Mouse (Mus musculus): ENCODE data around the gene Ferd3l. TPM values are rescaled to one million over a fixed set of nuclear protein-coding genes. Genes with fewer than 3 reads are reported as not detected.

Ferd3l gene
- polyA plus RNA-seq, 1 experiment from 2014 or later: not detected

DNA sequence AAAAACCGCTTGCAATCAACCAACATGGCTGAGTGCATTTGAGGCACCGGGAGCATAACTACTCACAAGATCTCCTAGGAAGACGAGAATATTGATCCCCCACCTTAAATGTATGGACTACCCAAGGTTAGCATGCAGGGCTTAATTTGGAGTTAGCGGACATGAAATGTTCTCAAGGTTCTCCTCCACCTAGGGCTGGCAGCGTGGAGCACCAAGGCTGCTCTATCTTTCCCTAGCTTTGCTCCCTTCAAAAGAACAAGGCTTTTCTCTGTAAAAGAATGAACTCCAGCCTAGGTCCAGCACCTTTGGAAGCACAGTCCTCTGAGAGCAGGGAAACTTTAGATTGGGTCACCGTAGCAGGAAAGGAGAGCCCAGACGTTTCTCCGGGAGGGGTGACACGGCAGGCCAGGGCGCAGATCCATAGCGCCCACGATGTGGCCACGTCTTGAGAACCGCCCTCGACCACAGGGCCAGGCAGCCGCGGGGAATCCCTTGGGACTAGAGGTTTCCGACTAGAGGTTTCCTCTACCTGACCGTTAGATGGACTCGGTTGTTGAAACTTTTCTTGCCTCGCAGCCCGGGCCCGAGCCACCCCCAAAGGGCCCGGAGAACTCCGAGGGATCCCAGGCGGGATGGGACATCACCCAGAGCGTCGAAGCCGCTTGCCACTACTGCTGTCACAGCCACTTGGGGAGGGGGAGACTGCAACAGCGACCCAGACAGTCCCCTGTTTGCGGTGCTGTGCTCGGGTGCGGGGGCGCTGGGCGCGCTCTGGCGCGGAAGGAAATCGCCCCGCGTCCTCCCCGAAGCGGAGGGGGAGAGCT, 28.6 kb downstream of the Ferd3l start:
- H3K4me3 ChIP-seq (ENCODE audit: low read depth, low read length): peak overlapping the region; percentile 49; the same call in 1 of the 2 replicates
- H3K36me3 ChIP-seq (ENCODE audit: control insufficient read depth, insufficient read depth): no peaks in the 10 kb centered on the region
- H3K9ac ChIP-seq (ENCODE audit: low read depth, low read length): no peak overlapping the region
- H3K27me3 ChIP-seq (ENCODE audit: control insufficient read depth, insufficient read depth, low read depth, low read length): peaks cover 62% of the 10 kb centered on the region
- peak overlapping the region; percentile 59 for H3K4me2 ChIP-seq (ENCODE audit: low read depth, low read length)
- peaks cover 2% of the 10 kb centered on the region; the same call in 1 of the 2 replicates for H3K4me1 ChIP-seq (ENCODE audit: control insufficient read depth, low read depth, low read length)
- no peak overlapping the region for H3K27ac ChIP-seq (ENCODE audit: low read length)
- 2% methylated on average over 38 of the region's 43 CpGs for WGBS (ENCODE audit: insufficient replicate concordance)
- H3K9me3 ChIP-seq (replicated peaks; ENCODE audit: control insufficient read depth, low read length): no peaks in the 10 kb centered on the region
- ATAC-seq (ENCODE audit: low read depth): no peak

DNA sequence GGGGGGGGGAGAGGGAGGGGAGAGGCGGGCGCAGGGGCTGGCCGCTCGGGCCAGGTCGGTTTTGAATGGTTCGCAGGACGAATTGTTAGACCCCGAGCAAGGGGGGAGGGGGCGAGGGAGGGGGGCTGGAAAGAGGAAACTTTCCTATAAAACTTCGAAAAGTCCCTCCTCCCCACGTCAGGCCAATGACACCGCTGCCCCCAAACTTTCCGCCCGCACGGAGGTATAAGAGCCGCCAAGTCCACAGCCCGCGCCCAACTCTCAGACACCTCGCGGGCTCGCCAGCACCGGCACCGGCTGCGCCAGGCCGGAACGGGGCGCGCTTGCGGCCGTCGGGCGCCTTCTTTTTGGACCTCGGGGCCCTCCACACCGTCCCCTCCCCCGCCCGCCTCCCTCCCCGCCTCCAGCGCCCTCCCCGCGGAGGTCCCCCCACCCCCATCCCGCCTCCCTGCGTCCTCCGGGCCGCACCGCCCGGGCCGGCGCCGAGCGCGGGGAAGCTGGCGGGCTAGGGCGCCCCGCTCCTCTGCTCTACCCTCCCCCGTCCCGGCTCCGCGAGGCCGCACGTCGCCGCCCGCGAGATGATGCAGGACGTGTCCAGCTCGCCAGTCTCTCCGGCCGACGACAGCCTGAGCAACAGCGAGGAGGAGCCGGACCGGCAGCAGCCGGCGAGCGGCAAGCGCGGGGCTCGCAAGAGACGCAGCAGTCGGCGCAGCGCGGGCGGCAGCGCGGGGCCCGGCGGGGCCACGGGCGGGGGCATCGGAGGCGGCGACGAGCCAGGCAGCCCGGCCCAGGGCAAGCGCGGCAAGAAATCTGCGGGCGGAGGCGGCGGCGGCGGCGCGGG, 29.4 kb downstream of the Ferd3l start, which contains the start of gene Twist1:
TSS of gene Twist1 (plus strand) at position 272 of the 841 bp plus-strand sequence.
- peaks cover 2% of the 10 kb centered on the region; the same call in 1 of the 2 replicates for H3K4me1 ChIP-seq (ENCODE audit: control insufficient read depth, low read depth, low read length)
- no peak within 1 kb of the TSS for H3K27ac ChIP-seq (ENCODE audit: low read length)
- WGBS (ENCODE audit: insufficient replicate concordance): under 1% methylated on average over 65 of the region's 105 CpGs
- peak within 1 kb of the TSS; percentile 49 for H3K4me3 ChIP-seq (ENCODE audit: low read depth, low read length)
- no peaks in the 10 kb centered on the region for H3K9me3 ChIP-seq (replicated peaks; ENCODE audit: control insufficient read depth, low read length)
- H3K36me3 ChIP-seq (ENCODE audit: control insufficient read depth, insufficient read depth): no peaks in the 10 kb centered on the region
- peaks cover 70% of the 10 kb centered on the region for H3K27me3 ChIP-seq (ENCODE audit: control insufficient read depth, insufficient read depth, low read depth, low read length)
- H3K4me2 ChIP-seq (ENCODE audit: low read depth, low read length): peak within 1 kb of the TSS; percentile 59
- no peak for ATAC-seq (ENCODE audit: low read depth)
- no peak within 1 kb of the TSS for H3K9ac ChIP-seq (ENCODE audit: low read depth, low read length)

DNA sequence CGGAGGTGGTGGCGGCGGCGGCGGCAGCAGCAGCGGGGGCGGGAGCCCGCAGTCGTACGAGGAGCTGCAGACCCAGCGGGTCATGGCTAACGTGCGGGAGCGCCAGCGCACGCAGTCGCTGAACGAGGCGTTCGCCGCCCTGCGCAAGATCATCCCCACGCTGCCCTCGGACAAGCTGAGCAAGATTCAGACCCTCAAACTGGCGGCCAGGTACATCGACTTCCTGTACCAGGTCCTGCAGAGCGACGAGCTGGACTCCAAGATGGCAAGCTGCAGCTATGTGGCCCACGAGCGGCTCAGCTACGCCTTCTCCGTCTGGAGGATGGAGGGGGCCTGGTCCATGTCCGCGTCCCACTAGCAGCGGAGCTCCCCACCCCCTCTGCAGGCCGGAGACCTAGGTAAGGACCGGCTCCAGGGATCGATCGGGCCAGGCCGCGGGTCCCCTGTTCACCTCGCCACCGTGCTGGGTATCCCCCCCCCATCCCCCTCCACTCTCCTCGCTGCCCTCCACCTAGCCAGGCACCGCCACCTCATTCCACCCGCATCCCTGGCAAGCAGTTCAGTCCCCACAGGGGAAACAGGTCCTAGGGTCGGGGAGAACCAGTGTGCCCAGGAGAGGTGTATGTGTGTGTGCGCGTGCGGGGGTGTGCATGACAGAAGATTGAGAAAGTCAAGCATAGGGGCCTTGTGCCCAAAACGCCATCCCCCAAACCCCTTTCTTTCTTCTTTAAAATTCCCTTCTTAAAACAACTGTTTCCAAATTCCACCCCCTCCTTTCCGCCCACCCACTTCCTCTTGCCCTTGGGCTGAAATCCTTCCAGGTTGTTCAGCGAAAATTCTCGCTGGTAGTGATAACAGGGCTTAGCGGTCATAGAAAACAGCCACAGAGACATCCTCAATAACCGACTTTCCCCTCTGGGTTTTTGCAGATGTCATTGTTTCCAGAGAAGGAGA, 30.3 kb downstream of the Ferd3l start:
- no peaks in the 10 kb centered on the region for H3K9me3 ChIP-seq (replicated peaks; ENCODE audit: control insufficient read depth, low read length)
- H3K9ac ChIP-seq (ENCODE audit: low read depth, low read length): no peak overlapping the region
- H3K4me1 ChIP-seq (ENCODE audit: control insufficient read depth, low read depth, low read length): peaks cover 2% of the 10 kb centered on the region; the same call in 1 of the 2 replicates
- under 1% methylated on average over 50 of the region's 56 CpGs for WGBS (ENCODE audit: insufficient replicate concordance)
- H3K4me2 ChIP-seq (ENCODE audit: low read depth, low read length): peak overlapping the region; percentile 59
- no peak overlapping the region for H3K27ac ChIP-seq (ENCODE audit: low read length)
- no peak for ATAC-seq (ENCODE audit: low read depth)
- peaks cover 79% of the 10 kb centered on the region for H3K27me3 ChIP-seq (ENCODE audit: control insufficient read depth, insufficient read depth, low read depth, low read length)
- H3K36me3 ChIP-seq (ENCODE audit: control insufficient read depth, insufficient read depth): no peaks in the 10 kb centered on the region
- peak overlapping the region; percentile 49 for H3K4me3 ChIP-seq (ENCODE audit: low read depth, low read length)

DNA sequence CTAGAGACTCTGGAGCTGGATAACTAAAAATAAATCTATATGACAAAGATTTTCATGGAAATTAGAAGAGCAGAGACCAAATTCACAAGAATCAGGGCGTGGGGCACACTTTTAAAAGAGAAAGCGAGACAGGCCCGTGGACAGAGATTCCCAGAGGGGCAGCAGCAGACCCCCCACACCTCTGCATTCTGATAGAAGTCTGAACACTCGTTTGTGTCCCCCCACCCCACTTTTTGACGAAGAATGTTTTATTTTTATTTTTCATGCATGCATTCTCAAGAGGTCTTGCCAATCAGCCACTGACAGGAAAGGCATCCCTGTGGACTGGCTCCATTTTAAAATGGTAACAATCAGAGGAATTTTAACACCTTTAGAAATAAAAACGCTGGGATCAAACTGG, 31.0 kb downstream of the Ferd3l start:
- Histone ChIP-seq H3K9ac (ENCODE audit: low read depth, low read length) (no peak overlapping the region), H3K4me3 (ENCODE audit: low read depth, low read length) (no peak overlapping the region), H3K36me3 (ENCODE audit: control insufficient read depth, insufficient read depth) (no peaks in the 10 kb centered on the region), H3K27me3 (ENCODE audit: control insufficient read depth, insufficient read depth, low read depth, low read length) (peaks cover 82% of the 10 kb centered on the region), H3K4me2 (ENCODE audit: low read depth, low read length) (no peak overlapping the region), H3K27ac (ENCODE audit: low read length) (no peak overlapping the region), H3K4me1 (ENCODE audit: control insufficient read depth, low read depth, low read length) (peaks cover 2% of the 10 kb centered on the region; the same call in 1 of the 2 replicates), H3K9me3 (replicated peaks; ENCODE audit: control insufficient read depth, low read length) (no peaks in the 10 kb centered on the region)
- no peak for ATAC-seq (ENCODE audit: low read depth)
- 5% methylated on average over 6 of the region's 6 CpGs for WGBS (ENCODE audit: insufficient replicate concordance)

DNA sequence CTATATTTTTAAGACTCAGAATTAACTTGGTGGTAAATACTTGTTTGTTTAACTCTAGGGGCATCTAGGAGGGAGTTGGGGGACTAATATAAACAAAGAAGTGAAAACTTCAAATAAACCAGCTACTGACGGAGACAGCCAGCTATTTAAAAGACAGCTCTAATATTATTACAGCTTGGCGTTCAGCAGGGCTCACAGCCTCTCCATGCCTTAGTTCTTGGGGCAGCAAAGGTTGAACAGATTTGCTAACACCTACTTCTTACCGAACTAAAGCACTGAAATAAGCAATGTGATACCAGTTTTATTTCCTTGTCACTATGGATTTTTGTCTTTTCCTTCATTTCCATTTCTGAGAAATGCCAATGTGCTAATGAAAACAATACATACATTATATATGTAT, 31.6 kb downstream of the Ferd3l start:
- Histone ChIP-seq H3K27ac (ENCODE audit: low read length) (no peak overlapping the region), H3K4me1 (ENCODE audit: control insufficient read depth, low read depth, low read length) (peaks cover 2% of the 10 kb centered on the region; the same call in 1 of the 2 replicates), H3K4me2 (ENCODE audit: low read depth, low read length) (no peak overlapping the region), H3K36me3 (ENCODE audit: control insufficient read depth, insufficient read depth) (no peaks in the 10 kb centered on the region), H3K27me3 (ENCODE audit: control insufficient read depth, insufficient read depth, low read depth, low read length) (peaks cover 85% of the 10 kb centered on the region), H3K9ac (ENCODE audit: low read depth, low read length) (no peak overlapping the region), H3K4me3 (ENCODE audit: low read depth, low read length) (no peak overlapping the region), H3K9me3 (replicated peaks; ENCODE audit: control insufficient read depth, low read length) (no peaks in the 10 kb centered on the region)
- WGBS (ENCODE audit: insufficient replicate concordance): 13% methylated on average over 3 of the region's 3 CpGs
- no peak for ATAC-seq (ENCODE audit: low read depth)

DNA sequence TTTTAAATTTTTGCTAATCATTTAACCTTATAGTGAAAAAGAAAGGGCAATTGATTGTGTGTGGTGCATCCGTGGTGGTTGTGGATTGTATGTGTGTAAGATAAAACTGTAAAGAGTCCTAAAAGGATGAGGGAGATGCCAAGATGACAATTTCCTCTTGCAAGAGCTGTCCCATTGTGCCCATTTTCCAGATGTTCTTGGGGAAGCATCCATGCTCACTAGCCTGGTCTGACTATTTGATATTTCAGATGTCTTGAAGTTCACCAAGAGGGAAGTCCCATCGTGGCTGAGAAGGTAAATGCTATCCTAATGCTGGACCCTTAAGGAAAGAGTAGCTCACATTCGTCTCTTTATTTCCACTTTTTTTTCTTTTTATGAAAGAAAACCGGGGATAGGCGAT, 32.8 kb downstream of the Ferd3l start:
- Histone ChIP-seq H3K27ac (ENCODE audit: low read length) (no peak overlapping the region), H3K9ac (ENCODE audit: low read depth, low read length) (no peak overlapping the region), H3K36me3 (ENCODE audit: control insufficient read depth, insufficient read depth) (no peaks in the 10 kb centered on the region), H3K4me2 (ENCODE audit: low read depth, low read length) (no peak overlapping the region), H3K4me3 (ENCODE audit: low read depth, low read length) (no peak overlapping the region), H3K27me3 (ENCODE audit: control insufficient read depth, insufficient read depth, low read depth, low read length) (peaks cover 83% of the 10 kb centered on the region), H3K4me1 (ENCODE audit: control insufficient read depth, low read depth, low read length) (peaks cover 2% of the 10 kb centered on the region; the same call in 1 of the 2 replicates), H3K9me3 (replicated peaks; ENCODE audit: control insufficient read depth, low read length) (no peaks in the 10 kb centered on the region)
- WGBS (ENCODE audit: insufficient replicate concordance): 27% methylated on average over 5 of the region's 5 CpGs
- ATAC-seq (ENCODE audit: low read depth): no peak

DNA sequence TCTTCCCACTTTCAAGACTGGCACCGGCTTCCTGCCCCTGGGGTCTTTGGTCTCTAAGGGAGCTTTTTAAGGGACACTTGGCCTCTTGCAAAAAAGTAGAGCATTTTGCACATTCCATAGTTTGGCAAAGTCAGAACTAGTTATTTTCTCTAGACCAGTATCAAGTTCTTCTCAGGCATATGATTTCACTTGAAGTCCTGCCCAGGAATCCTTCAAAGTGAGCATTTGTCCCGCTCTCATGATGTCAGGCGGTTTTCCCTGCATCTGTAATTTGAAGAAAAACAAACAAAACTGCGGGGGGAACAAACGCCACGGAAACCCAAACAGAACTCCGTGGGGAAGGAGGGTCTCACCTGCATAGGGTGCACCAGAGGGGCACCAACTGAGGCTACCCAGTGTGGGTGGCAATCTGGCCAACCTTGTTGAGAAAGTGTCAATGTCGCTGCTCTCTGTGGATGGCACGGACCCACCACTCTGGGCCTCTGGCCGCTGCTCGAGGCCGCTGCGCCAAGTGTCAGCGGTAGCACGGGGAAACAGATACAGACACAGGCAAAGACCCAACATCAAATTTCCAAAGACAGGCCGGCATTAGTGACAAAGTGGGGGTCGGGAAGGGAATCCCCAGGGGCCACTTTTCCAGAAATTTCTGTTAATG, 34.0 kb downstream of the Ferd3l start:
- Histone ChIP-seq H3K4me2 (ENCODE audit: low read depth, low read length) (no peak overlapping the region), H3K4me1 (ENCODE audit: control insufficient read depth, low read depth, low read length) (no peaks in the 10 kb centered on the region; the same call in 1 of the 2 replicates), H3K9me3 (replicated peaks; ENCODE audit: control insufficient read depth, low read length) (no peaks in the 10 kb centered on the region), H3K9ac (ENCODE audit: low read depth, low read length) (no peak overlapping the region), H3K27ac (ENCODE audit: low read length) (no peak overlapping the region), H3K4me3 (ENCODE audit: low read depth, low read length) (no peak overlapping the region), H3K36me3 (ENCODE audit: control insufficient read depth, insufficient read depth) (no peaks in the 10 kb centered on the region), H3K27me3 (ENCODE audit: control insufficient read depth, insufficient read depth, low read depth, low read length) (peaks cover 82% of the 10 kb centered on the region)
- ATAC-seq (ENCODE audit: low read depth): no peak
- 8% methylated on average over 17 of the region's 17 CpGs for WGBS (ENCODE audit: insufficient replicate concordance)

DNA sequence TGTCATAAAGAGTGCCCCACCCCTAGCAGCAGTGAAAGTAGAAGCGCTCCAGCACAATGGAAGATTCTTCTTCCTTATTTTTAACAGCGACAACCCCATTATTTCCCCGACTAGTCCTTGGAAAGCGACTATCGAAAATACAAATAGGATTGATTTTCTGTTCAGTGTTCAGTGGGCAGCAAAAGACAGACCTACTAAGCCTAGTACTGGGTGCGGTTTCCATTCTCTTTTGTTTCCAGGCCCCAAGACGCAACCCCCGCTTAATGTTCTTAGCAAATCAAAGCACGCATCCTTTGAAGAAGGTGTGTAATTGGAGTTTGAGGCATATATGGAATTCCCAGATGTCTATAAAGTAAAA, 34.5 kb downstream of the Ferd3l start:
- Histone ChIP-seq H3K4me3 (ENCODE audit: low read depth, low read length) (no peak overlapping the region), H3K4me2 (ENCODE audit: low read depth, low read length) (no peak overlapping the region), H3K27ac (ENCODE audit: low read length) (no peak overlapping the region), H3K9ac (ENCODE audit: low read depth, low read length) (no peak overlapping the region), H3K9me3 (replicated peaks; ENCODE audit: control insufficient read depth, low read length) (no peaks in the 10 kb centered on the region), H3K36me3 (ENCODE audit: control insufficient read depth, insufficient read depth) (no peaks in the 10 kb centered on the region), H3K4me1 (ENCODE audit: control insufficient read depth, low read depth, low read length) (no peaks in the 10 kb centered on the region), H3K27me3 (ENCODE audit: control insufficient read depth, insufficient read depth, low read depth, low read length) (peaks cover 82% of the 10 kb centered on the region)
- ATAC-seq (ENCODE audit: low read depth): no peak
- 21% methylated on average over 9 of the region's 9 CpGs for WGBS (ENCODE audit: insufficient replicate concordance)

Measured in liver, embryonic 16.5 days (tissue).